Mouse (Mus musculus): ENCODE data around the gene Gm45234. TPM values are rescaled to one million over a fixed set of nuclear protein-coding genes. Genes with fewer than 3 reads are reported as not detected.
A peak's percentile ranks its signal among the peaks of the same experiment; 100 is the strongest.

Gene Gm45234
- polyA plus RNA-seq, 1 experiment from 2014 or later = not detected

GRCm38 (mm10) chr6:124729850-124730705, 25.7 kb downstream of the Gm45234 start:
- no peak overlapping the region for H3K27ac ChIP-seq
- DNase-seq (ENCODE audit: extremely low spot score, low spot score) = no peak
- 88% methylated on average over 8 of the region's 8 CpGs for WGBS

GRCm38 (mm10) chr6:124728621-124729020, 27.2 kb downstream of the Gm45234 start:
- Histone ChIP-seq H3K27ac (no peak overlapping the region), H3K27me3 (ENCODE audit: poor library complexity, severe bottlenecking) (no peaks in the 10 kb centered on the region), H3K36me3 (replicated peaks) (no peaks in the 10 kb centered on the region), H3K9me3 (no peaks in the 10 kb centered on the region), H3K4me1 (peaks cover 15% of the 10 kb centered on the region), H3K4me3 (no peak overlapping the region)
- no peak for DNase-seq (ENCODE audit: extremely low spot score, low spot score)
- WGBS = 91% methylated on average over 10 of the region's 10 CpGs

More at GRCm38 (mm10) chr6:124729850-124730705, 25.7 kb downstream of the Gm45234 start:
- Histone ChIP-seq H3K9me3 (no peaks in the 10 kb centered on the region), H3K4me1 (peaks cover 15% of the 10 kb centered on the region), H3K27me3 (ENCODE audit: poor library complexity, severe bottlenecking) (no peaks in the 10 kb centered on the region), H3K36me3 (replicated peaks) (no peaks in the 10 kb centered on the region), H3K4me3 (no peak overlapping the region)

GRCm38 (mm10) chr6:124724472-124724871, 31.3 kb downstream of the Gm45234 start:
- DNase-seq (ENCODE audit: extremely low spot score, low spot score) = no peak
- Histone ChIP-seq H3K27me3 (ENCODE audit: poor library complexity, severe bottlenecking) (no peaks in the 10 kb centered on the region), H3K27ac (no peak overlapping the region), H3K4me1 (peaks cover 26% of the 10 kb centered on the region), H3K4me3 (no peak overlapping the region), H3K36me3 (replicated peaks) (no peaks in the 10 kb centered on the region), H3K9me3 (no peaks in the 10 kb centered on the region)
- WGBS = 92% methylated on average over 10 of the region's 10 CpGs

GRCm38 (mm10) chr6:124723541-124723940, 32.3 kb downstream of the Gm45234 start:
- Histone ChIP-seq H3K4me1 (peaks cover 35% of the 10 kb centered on the region), H3K9me3 (no peaks in the 10 kb centered on the region), H3K4me3 (no peak overlapping the region), H3K27me3 (ENCODE audit: poor library complexity, severe bottlenecking) (no peaks in the 10 kb centered on the region), H3K36me3 (replicated peaks) (no peaks in the 10 kb centered on the region), H3K27ac (no peak overlapping the region)
- DNase-seq (ENCODE audit: extremely low spot score, low spot score) = no peak
- WGBS = 82% methylated on average over 8 of the region's 8 CpGs

- no peaks in the 10 kb centered on the region for H3K9me3 ChIP-seq
- no peak overlapping the region for H3K4me3 ChIP-seq
- peaks cover 33% of the 10 kb centered on the region for H3K4me1 ChIP-seq
- peaks cover 4% of the 10 kb centered on the region for H3K36me3 ChIP-seq (replicated peaks)
- WGBS = 84% methylated on average over 6 of the region's 6 CpGs
- no peak overlapping the region for H3K27ac ChIP-seq
- H3K27me3 ChIP-seq (ENCODE audit: poor library complexity, severe bottlenecking) = no peaks in the 10 kb centered on the region
- no peak for DNase-seq (ENCODE audit: extremely low spot score, low spot score)
Observed at GRCm38 (mm10) chr6:124722876-124723473, 32.8 kb downstream of the Gm45234 start.

- Histone ChIP-seq H3K27ac (peak overlapping the region; percentile 56), H3K27me3 (ENCODE audit: poor library complexity, severe bottlenecking) (no peaks in the 10 kb centered on the region), H3K9me3 (no peaks in the 10 kb centered on the region), H3K4me1 (peaks cover 30% of the 10 kb centered on the region), H3K36me3 (replicated peaks) (peaks cover 25% of the 10 kb centered on the region), H3K4me3 (no peak overlapping the region)
- DNase-seq (ENCODE audit: extremely low spot score, low spot score) = no peak
- WGBS = 72% methylated on average over 11 of the region's 11 CpGs
Observed at GRCm38 (mm10) chr6:124720904-124721303, 34.9 kb downstream of the Gm45234 start.

- 73% methylated on average over 7 of the region's 7 CpGs for WGBS
- Histone ChIP-seq H3K27me3 (ENCODE audit: poor library complexity, severe bottlenecking) (no peaks in the 10 kb centered on the region), H3K36me3 (replicated peaks) (peaks cover 39% of the 10 kb centered on the region), H3K9me3 (no peaks in the 10 kb centered on the region), H3K4me1 (peaks cover 30% of the 10 kb centered on the region), H3K27ac (peak overlapping the region; percentile 67; the same call in 1 of the 2 replicates), H3K4me3 (peak overlapping the region; percentile 23)
- DNase-seq (ENCODE audit: extremely low spot score, low spot score) = no peak
Observed at GRCm38 (mm10) chr6:124719354-124719978, 36.4 kb downstream of the Gm45234 start.

- H3K27me3 ChIP-seq (ENCODE audit: poor library complexity, severe bottlenecking) = no peaks in the 10 kb centered on the region
- 44% methylated on average over 15 of the region's 16 CpGs for WGBS
- peak overlapping the region; percentile 67 for H3K27ac ChIP-seq
- H3K4me1 ChIP-seq = peaks cover 36% of the 10 kb centered on the region
- H3K4me3 ChIP-seq = peak overlapping the region; percentile 23
- DNase-seq (ENCODE audit: extremely low spot score, low spot score) = no peak
- peaks cover 47% of the 10 kb centered on the region for H3K36me3 ChIP-seq (replicated peaks)
- H3K9me3 ChIP-seq = no peaks in the 10 kb centered on the region
Observed at GRCm38 (mm10) chr6:124718703-124719102, 37.1 kb downstream of the Gm45234 start.

- H3K4me3 ChIP-seq = peak overlapping the region; percentile 23
- peaks cover 51% of the 10 kb centered on the region for H3K36me3 ChIP-seq (replicated peaks)
- H3K9me3 ChIP-seq = no peaks in the 10 kb centered on the region
- H3K27me3 ChIP-seq (ENCODE audit: poor library complexity, severe bottlenecking) = no peaks in the 10 kb centered on the region
- DNase-seq (ENCODE audit: extremely low spot score, low spot score) = no peak
- peaks cover 44% of the 10 kb centered on the region for H3K4me1 ChIP-seq
- H3K27ac ChIP-seq = peak overlapping the region; percentile 67; the same call in 1 of the 2 replicates
- 73% methylated on average over 13 of the region's 13 CpGs for WGBS
Observed at GRCm38 (mm10) chr6:124717968-124718367, 37.9 kb downstream of the Gm45234 start.

- peaks cover 48% of the 10 kb centered on the region for H3K4me1 ChIP-seq
- 0 out of 2 replicates have a peak overlapping the region, but pooled peaks have one; percentile 5 for H3K27ac ChIP-seq
- H3K9me3 ChIP-seq = no peaks in the 10 kb centered on the region
- H3K4me3 ChIP-seq = 0 out of 2 replicates have a peak overlapping the region, but pooled peaks have one; percentile 23
- peaks cover 51% of the 10 kb centered on the region for H3K36me3 ChIP-seq (replicated peaks)
- DNase-seq (ENCODE audit: extremely low spot score, low spot score) = peak; percentile 54
- WGBS = 67% methylated on average over 20 of the region's 20 CpGs
- no peaks in the 10 kb centered on the region for H3K27me3 ChIP-seq (ENCODE audit: poor library complexity, severe bottlenecking)
Observed at GRCm38 (mm10) chr6:124716864-124717490, 38.8 kb downstream of the Gm45234 start.

- Histone ChIP-seq H3K9me3 (no peaks in the 10 kb centered on the region), H3K36me3 (replicated peaks) (peaks cover 76% of the 10 kb centered on the region), H3K4me1 (peaks cover 40% of the 10 kb centered on the region), H3K27ac (peak overlapping the region; percentile 93), H3K4me3 (peak overlapping the region; percentile 90), H3K27me3 (ENCODE audit: poor library complexity, severe bottlenecking) (no peaks in the 10 kb centered on the region)
- WGBS = 26% methylated on average over 11 of the region's 11 CpGs
- DNase-seq (ENCODE audit: extremely low spot score, low spot score) = no peak
Observed at GRCm38 (mm10) chr6:124712918-124713317, 42.9 kb downstream of the Gm45234 start.
